Mouse (Mus musculus) kidney, adult 2 months (tissue): ENCODE measurements around the gene Stx7.

ENCODE experiments used
- CTCF ChIP-seq: fragments of 200-500 bp; conservative IDR thresholded peaks from 2 replicates; pipeline ENCODE4 v1.5.1; 2011; ENCODE audit warnings: low read depth, mild to moderate bottlenecking, control low read depth, low read length, moderate library complexity, mixed read lengths; ENCODE audit not compliant: insufficient read depth, insufficient read length
- POLR2A ChIP-seq: fragments of 200-500 bp; IDR thresholded peaks from one replicate; pipeline ENCODE4 v1.6.1; 2011; ENCODE audit warnings: low read depth, low read length, control low read depth

GRCm38 (mm10) chr10:24228318-24229183 lies 79.4 kb downstream of the Stx7 start:
- TF ChIP-seq POLR2A, result no peak
- TF ChIP-seq CTCF, result no peak
